Mouse (Mus musculus): Measurements from ENCODE around the gene Zfp768. TPM values are rescaled to one million over a fixed set of nuclear protein-coding genes. Genes with fewer than 3 reads are reported as not detected.
"Not testable (repeated sequence)": the region's sequence is repeated elsewhere in the genome, so short reads cannot be mapped to it uniquely, and the experiment has no call there.

The Zfp768 gene
- 5.1 and 6.8 TPM in 2 replicates for total RNA-seq (2017)

- ATAC-seq (replicated peaks; ENCODE audit: low read depth, poor library complexity, severe bottlenecking), result peak; percentile 89
These were observed at the start of gene Zfp768 for GRCm38 (mm10) chr7:127345512-127346325. Gene Zfp768, minus strand, starts transcription at chr7:127345589.

DNA sequence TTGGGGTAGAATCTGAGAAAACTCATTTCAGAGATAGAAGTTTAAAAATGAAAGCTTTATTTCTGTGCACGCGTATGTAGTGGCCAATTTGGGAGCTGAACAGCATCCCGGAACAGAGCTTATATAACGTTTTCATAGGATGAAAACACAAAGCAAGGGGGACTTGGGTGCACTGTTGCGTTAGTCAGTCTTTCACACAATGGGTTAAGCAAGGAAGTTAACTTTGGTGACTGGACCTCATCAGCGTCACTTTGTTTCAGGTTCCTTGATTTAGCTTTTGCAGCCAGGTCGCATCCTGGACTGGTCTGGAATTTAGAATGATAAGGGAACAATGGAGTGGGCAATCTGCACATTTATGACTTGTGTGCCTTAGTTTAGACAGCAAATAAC, 48.5 kb upstream of the Zfp768 start:
- peak; percentile 30 for ATAC-seq (replicated peaks; ENCODE audit: low read depth, poor library complexity, severe bottlenecking)

- peak; percentile 96 for ATAC-seq (replicated peaks; ENCODE audit: low read depth, poor library complexity, severe bottlenecking)
These were observed 48.0 kb upstream of the Zfp768 start, which contains the start of gene E430018J23Rik for GRCm38 (mm10) chr7:127393157-127393943. Gene E430018J23Rik, minus strand, starts transcription at chr7:127393629.

DNA sequence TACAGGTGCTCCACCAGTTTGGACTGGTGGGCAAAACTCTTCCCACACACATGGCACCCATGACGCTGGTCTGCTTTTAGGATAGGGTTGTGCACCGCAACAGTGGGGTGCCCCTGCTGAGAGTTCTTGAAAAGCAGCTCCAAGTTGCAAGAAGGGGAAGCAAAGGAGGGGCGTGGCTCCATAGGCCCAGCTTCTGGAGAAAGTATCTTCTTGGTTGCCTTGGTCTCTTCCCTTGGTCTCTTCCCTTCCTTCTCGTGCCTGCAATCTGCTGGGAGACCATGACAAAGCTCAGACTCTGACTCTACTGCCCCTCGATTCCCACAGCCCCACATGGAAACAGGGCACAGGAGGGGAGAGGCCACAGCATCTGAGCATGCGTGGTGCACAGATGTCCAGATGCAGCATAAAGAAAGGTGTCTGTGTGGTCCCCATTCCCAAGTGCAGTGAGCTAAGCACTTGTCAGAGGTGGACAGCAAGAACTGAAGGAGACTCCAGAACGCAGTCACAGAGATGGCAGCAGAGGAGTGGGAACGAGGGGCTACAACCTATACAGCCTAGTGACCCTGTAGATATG, 46.9 kb upstream of the Zfp768 start:
- no peak for ATAC-seq (replicated peaks; ENCODE audit: low read depth, poor library complexity, severe bottlenecking)

DNA sequence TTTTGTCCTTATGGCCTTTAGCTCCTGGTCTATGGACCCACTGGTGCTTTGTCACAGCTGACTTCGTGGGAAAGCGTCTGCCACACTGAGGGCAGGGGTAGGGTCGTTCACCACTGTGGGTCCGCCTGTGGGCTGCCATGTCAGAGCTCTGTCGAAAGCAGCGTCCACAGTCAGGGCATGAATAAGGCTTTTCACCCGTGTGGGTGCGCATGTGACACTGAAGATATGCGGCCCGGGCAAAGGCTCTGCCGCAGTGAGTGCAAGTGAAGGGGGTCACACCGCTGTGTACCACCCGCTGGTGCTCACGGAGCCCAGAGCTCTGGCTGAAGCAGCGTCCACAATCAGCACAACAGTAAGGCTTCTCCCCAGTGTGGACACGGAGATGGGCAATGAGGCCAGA, 46.1 kb upstream of the Zfp768 start:
- no peak for ATAC-seq (replicated peaks; ENCODE audit: low read depth, poor library complexity, severe bottlenecking)

DNA sequence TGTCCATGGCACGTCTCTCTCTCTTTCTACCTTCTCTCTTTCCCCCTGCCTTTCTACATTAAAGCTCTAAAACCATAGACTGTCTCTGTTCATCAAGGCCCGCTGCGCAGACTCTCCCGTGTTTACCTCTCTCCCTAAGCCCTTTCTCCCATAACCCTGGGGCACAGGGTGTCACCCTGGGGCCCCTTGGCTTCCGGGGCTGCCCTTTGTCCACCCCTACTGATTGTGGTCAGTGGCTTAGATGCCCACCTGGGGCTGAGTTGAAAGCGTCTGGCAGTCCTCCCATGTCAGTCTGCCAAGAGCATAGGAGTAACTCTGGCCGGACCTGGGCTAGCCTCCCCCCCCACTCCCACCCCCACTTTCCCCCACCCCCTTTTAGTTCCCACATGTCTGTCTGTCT, 44.9 kb upstream of the Zfp768 start:
- no peak for ATAC-seq (replicated peaks; ENCODE audit: low read depth, poor library complexity, severe bottlenecking)

DNA sequence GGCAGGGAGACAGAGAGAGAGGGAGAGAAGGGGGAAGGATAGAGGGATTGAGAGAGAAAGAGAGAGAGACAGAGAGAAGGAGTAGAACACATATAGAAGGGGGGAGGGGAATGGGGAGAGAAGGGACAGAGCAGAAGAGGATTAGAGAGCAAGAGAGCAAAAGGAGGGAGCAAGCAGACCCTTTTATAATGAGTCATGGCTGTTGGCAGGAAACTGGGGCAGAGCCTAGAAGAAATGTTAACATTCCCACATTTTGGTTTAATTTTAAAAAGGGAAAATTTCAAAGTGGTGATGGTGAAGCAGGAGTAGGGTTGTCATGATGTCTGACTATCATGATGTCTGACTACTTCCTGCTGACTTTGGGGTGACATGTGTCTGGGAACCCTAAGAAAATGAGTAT, 42.8 kb upstream of the Zfp768 start:
- not testable (repeated sequence) for ATAC-seq (replicated peaks; ENCODE audit: low read depth, poor library complexity, severe bottlenecking)

DNA sequence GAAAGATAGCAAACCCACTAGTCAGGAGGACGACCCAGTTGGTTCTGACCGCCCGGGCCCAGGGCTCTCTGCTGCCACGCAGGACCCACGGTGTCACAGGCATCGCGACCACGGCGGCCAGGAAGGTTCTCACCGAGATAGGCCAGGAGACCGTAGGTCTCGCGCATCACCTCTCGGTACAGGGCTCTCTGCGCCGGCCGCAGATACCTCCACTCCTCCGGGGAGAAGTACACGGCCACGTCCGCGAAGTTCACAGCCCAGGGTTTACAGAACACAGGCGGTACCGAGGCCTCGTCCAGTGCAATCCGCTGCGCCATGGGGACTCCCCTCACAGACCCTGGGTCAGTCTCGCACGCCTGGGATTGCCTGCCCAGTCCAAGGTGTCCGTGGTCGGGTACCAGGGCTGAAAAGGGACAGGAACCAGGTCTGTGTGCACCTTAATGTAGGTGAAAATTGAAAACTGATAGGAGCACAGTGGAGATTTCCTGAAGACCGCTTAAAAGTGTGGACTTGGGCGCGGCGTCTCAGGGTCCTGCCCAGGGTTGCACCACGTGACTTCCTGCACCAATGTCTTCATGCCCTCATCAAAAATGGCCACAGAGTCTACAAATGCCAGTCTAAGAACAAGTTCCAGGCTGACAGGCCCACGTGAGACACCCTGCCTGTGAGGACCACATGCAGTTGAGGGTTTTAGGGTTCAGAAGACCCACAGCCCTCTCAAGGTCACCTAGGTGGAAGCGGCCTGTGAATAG, 41.4 kb upstream of the Zfp768 start, which contains the start of gene 9130019O22Rik:
TSS of gene 9130019O22Rik (minus strand) at position 526 of the 752 bp plus-strand sequence.
- ATAC-seq (replicated peaks; ENCODE audit: low read depth, poor library complexity, severe bottlenecking), result peak; percentile 91

DNA sequence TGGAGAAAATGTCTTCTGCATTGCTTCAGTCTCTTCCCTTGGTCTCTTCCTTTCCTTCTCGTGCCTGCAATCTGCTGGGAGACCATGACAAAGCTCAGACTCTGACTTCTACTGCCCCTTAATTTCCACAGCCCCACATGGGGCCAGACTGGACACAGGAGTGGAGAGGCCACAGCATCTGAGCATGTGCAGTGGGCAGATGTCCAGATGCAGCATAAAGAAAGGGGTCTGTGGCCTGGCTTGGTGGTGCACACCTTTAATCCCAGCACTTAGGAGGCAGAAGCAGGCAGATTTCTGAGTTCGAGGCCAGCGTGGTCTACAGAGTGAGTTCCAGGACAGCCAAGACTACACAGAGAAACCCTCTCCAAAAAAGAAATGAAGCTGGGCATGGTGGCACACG, 40.2 kb upstream of the Zfp768 start:
- not testable (repeated sequence) for ATAC-seq (replicated peaks; ENCODE audit: low read depth, poor library complexity, severe bottlenecking)

DNA sequence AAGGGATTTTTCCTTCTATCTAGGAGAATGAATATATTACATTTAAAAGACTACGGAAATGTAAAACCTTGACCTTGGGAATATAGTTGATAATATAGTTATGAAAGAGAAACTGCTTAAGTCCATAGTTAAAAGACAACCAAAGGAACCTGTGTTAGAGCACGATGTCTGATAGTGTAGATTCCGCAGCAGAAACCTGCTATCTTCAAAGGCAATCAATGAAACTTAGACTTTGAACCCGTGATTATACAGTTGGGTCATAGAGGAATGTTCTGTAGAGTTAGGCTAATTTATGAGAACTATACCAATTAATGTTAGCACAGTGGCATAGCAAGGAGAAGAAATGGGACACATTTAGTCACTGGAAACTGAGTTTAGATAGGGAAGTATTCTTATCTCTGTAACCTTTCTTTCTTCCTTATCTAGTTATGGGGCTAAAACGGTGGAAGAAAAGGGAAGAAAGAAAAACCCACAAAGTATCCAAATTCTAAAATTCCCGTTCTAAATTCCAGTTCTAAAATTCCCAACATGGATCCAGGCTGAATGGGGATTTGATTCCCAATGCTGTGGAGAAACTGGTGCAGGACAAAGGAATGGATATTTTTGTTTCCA, 33.0 kb upstream of the Zfp768 start:
- no peak for ATAC-seq (replicated peaks; ENCODE audit: low read depth, poor library complexity, severe bottlenecking)

GRCm38 (mm10) chr7:127375271-127376245, 30.2 kb upstream of the Zfp768 start, which contains the start of gene Zfp747:
Gene Zfp747, minus strand, starts transcription at chr7:127376050.
- peak; percentile 96 for ATAC-seq (replicated peaks; ENCODE audit: low read depth, poor library complexity, severe bottlenecking)

DNA sequence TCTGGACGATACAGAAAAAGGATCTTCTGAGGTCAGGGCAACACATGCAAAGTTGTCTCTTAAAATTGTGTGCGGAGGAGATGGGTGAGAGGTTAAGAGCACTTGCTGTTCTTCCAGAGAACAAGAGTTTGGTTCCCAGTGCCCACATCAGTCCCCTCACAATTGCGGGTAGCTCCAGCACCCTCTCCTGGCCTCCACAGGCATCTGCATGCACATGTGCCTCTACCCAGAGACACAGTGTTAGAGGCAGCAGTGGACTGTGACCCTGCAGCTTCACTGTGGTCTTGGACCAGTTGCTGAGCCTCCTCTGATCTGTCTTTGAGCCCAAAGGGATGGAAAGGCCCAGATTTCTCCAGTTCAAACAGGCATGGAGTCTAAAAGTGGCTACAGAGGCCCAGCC, 26.5 kb upstream of the Zfp768 start:
- ATAC-seq (replicated peaks; ENCODE audit: low read depth, poor library complexity, severe bottlenecking), result not testable (repeated sequence)

DNA sequence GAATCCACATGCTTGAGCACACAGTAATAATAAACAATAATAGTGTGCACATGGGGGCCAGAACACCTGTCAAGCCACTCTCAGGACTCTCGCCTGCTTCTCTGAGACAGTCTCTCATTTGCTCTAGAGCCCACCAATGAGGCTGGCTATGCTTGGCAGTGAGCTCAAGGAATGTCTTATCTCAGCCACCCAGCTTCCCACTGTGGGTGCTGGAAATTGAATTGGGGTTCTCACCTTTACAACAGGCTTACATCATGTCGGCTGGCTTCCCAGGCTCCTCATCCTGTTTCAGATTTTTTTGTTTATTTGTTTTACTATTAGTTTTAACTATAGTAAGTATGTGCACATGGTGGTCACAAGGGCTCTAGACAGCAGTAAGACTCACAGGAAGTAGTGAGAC, 25.8 kb upstream of the Zfp768 start:
- ATAC-seq (replicated peaks; ENCODE audit: low read depth, poor library complexity, severe bottlenecking), result no peak

DNA sequence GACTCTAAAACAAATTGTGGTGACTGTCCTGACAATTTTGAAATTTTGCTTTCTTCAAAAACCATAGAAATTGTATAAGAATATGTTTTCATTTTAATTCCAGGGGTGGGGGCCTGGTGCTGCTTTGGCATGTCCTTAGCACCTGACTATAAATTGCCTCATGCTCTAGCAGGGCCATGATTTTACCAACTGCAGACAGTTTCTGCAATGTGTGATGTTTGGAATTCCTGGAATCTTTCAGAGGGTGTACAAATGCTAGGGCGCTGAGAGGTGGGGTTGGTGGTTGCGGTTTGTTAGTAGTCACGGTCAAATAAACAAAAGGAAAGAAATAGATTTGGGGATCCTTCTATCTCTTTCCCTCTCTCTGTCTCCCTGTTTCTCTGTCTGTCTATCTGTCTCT, 20.9 kb upstream of the Zfp768 start:
- no peak for ATAC-seq (replicated peaks; ENCODE audit: low read depth, poor library complexity, severe bottlenecking)

DNA sequence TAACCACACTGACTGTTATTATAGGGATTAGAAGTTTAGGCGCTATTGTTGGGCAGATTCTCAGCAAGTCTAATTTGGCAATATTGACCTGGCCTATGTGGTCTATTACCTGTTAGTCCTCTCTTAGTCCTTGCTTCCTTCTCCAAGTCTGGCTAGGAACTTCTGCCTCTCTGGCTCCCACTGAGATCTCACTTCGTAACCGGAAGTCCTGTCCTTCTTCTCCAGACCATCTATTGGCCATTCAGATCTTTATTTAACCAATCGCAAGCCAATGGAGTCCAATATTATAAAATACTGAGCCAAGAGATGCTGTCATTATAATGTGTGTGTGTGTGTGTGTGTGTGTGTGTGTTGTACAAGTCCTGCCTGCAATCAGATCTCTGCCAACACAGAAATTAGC, 18.8 kb upstream of the Zfp768 start:
- ATAC-seq (replicated peaks; ENCODE audit: low read depth, poor library complexity, severe bottlenecking), result no peak

DNA sequence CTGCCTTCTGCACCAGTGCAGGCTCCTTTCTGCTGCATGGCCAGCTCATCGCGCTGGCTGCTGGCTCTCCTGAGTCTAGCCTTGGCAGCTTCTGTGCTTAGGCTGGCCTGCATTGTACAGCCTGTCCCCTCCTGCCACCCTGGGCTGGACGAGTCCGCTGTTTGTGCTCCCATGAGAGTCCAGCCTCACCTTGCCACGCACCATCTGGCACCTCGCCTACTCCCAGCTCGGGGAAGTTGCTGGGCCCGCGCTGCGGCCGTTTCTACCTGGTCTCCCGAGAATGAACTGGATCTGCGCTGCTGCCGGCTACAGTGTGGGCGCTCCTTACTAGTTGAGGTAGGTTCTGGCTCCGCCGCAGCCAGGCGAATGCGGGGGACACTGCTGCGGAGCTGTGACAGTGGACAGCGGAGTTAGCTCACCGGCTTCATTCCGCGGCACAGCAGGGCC, 18.1 kb upstream of the Zfp768 start:
- no peak; the same call in 1 of the 2 replicates for ATAC-seq (replicated peaks; ENCODE audit: low read depth, poor library complexity, severe bottlenecking)

DNA sequence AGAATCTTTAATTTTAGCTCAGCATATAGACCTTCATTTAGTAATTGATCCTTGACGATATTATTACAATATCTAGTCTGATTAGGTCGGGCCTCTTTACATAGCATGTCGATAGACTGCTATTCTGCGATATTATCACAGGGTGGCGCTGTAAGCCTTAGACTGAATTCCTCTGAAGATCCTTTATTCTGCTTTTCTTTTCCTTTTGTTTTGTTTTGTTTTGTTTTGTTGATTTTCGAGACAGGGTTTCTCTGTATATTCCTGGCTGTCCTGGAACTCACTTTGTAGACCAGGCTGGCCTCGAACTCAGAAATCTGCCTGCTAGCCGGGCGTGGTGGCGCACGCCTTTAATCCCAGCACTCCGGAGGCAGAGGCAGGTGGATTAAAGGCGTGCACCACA, 17.0 kb upstream of the Zfp768 start:
- peak; percentile 79 for ATAC-seq (replicated peaks; ENCODE audit: low read depth, poor library complexity, severe bottlenecking)

- no peak for ATAC-seq (replicated peaks; ENCODE audit: low read depth, poor library complexity, severe bottlenecking)
These were observed 16.1 kb upstream of the Zfp768 start for GRCm38 (mm10) chr7:127361449-127361848.

Data from common myeloid progenitor, adult 5-6 weeks (primary cell).